Mouse (Mus musculus) midbrain, postnatal 0 days (tissue): ENCODE data around the gene Nat10. TPM values are rescaled to one million over a fixed set of nuclear protein-coding genes. Genes with fewer than 3 reads are reported as not detected.

Experiments
- ATAC-seq: fragments of 200-750 bp; cut with Nextera tagmentation; 2 replicates; pipeline ENCODE4 v1.8.0; 2017; ENCODE audit warnings: moderate number of reproducible peaks, mild to moderate bottlenecking, moderate TSS enrichment, moderate library complexity; ENCODE audit not compliant: low FRiP score
- DNase-seq: peaks from one replicate; pipeline ENCODE4 v3.0.0-alpha.2; 2015; ENCODE audit warnings: low spot score
- H3K27ac ChIP-seq: fragments of 300-500 bp; sonication (generic); 2 replicates; pipeline ENCODE4 v1.5.1; 2014; ENCODE audit warnings: low read depth, mild to moderate bottlenecking, low read length, mixed read lengths
- H3K27me3 ChIP-seq: fragments of 300-500 bp; sonication (generic); 2 replicates; pipeline ENCODE4 v1.6.1; 2014; ENCODE audit warnings: low read length, control low read depth, mixed read lengths; ENCODE audit not compliant: insufficient read depth
- H3K36me3 ChIP-seq: fragments of 300-500 bp; sonication (generic); 2 replicates; pipeline ENCODE4 v1.6.1; 2014; ENCODE audit warnings: low read length, control low read depth, mixed read lengths; ENCODE audit not compliant: insufficient read depth
- H3K4me1 ChIP-seq: fragments of 300-500 bp; sonication (generic); 2 replicates; pipeline ENCODE4 v1.6.1; 2014; ENCODE audit warnings: mild to moderate bottlenecking, control low read depth, antibody characterized with exemption, low read length, mixed read lengths; ENCODE audit not compliant: insufficient read depth
- H3K4me2 ChIP-seq: fragments of 300-500 bp; sonication (generic); 2 replicates; pipeline ENCODE4 v1.6.1; 2014; ENCODE audit warnings: low read depth, mild to moderate bottlenecking, low read length, mixed read lengths; ENCODE audit not compliant: poor library complexity, severe bottlenecking
- H3K4me3 ChIP-seq: fragments of 300-500 bp; sonication (generic); 2 replicates; pipeline ENCODE4 v1.5.1; 2014; ENCODE audit warnings: low read depth, mild to moderate bottlenecking, low read length, moderate library complexity
- H3K9ac ChIP-seq: fragments of 300-500 bp; sonication (generic); replicated peaks from 2 replicates; pipeline ENCODE4 v1.6.1; 2014; ENCODE audit warnings: mild to moderate bottlenecking, low read length, moderate library complexity, mixed read lengths; ENCODE audit not compliant: poor library complexity, severe bottlenecking
- H3K9me3 ChIP-seq: fragments of 300-500 bp; sonication (generic); 2 replicates; pipeline ENCODE4 v1.6.1; 2016; ENCODE audit warnings: low read length, control low read depth
- CTCF ChIP-seq: IDR thresholded peaks from 2 replicates; pipeline ENCODE4 v1.5.1; 2016; ENCODE audit warnings: antibody characterized with exemption, mild to moderate bottlenecking
- WGBS: fragments of 180-500 bp; shearing (Covaris S2); extraction: QIAGEN DNeasy Blood & Tissue Kit; methylation state at CpG from one replicate; pipeline ENCODE4 v1.1.7; 2014; 5-methylcytosine and 5-hydroxymethylcytosine counted together
- polyA plus RNA-seq: library from polyadenylated mRNA; unstranded; fragments of >200 nt; fragmentation: Nextera tagmentation; extraction: Ambion mirVana; gene quantifications from 2 replicates; pipeline ENCODE4 v1.2.1, GENCODE M21; 2015
- total RNA-seq: library from RNA; depleted of rRNA; stranded (reverse); fragments of >200 nt; gene quantifications from 2 replicates; pipeline ENCODE4 v1.2.3, GENCODE M21; 2014

Nat10 gene
- total and polyA plus RNA-seq, 2 experiments from 2014 or later, result 15.9 to 37.0 TPM

DNA sequence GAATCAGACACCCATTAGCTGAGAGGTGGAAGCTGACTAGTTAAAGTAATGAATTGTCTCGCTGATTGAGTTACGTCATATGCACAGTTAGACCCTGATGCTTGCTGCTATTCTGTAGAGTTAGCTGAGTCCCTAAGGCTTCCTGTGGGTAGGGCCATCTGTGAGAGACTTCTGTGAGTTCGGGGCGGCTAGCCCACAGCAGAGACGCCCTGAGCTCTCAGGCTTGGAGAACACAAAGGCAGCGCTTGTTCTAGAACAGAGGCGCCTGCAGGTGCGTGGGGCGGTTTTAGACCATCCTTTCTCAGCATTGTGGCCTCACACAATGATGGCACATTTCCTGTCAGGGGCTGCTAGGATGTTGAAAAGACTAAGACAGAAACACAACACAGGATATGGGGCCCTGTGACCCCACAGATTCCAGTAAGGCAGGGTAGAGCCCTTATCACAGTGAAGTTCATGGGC, 78.8 kb downstream of the Nat10 start:
- H3K4me1 ChIP-seq, result no peaks in the 10 kb centered on the region; the same call in 1 of the 2 replicates
- no peaks in the 10 kb centered on the region for H3K36me3 ChIP-seq
- H3K9ac ChIP-seq, result no peak overlapping the region
- no peak overlapping the region for H3K4me2 ChIP-seq
- no peak overlapping the region for H3K4me3 ChIP-seq
- no peaks in the 10 kb centered on the region for H3K9me3 ChIP-seq
- ATAC-seq (no peak), DNase-seq (no peak)
- no peaks in the 10 kb centered on the region for H3K27me3 ChIP-seq
- WGBS, result 79% methylated on average over 9 of the region's 9 CpGs
- no peak overlapping the region for H3K27ac ChIP-seq
- TF ChIP-seq CTCF, result no peak

DNA sequence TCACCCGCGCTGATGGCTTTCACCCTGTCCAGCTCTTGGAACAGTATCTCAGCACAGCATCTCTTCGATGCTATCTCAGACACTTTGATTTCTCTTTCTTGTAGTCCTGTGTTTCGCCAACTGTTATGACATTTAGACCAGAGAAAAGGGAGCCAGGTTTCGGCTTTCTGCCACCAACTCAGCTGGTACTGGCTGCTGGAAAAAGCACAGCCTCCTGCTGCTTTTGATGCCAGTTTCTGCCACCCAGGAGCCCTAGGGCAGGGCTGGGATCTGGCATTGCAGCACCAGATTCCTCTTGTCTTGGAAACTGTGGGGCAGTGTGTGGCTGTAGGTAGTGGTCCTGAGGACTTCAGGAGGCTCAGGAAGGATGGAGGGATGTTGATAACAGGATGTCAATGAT, 79.9 kb downstream of the Nat10 start:
- DNase-seq, result no peak
- no peak overlapping the region for H3K9ac ChIP-seq
- no peak for ATAC-seq
- no peak overlapping the region for H3K27ac ChIP-seq
- WGBS, result 81% methylated on average over 5 of the region's 5 CpGs
- no peaks in the 10 kb centered on the region for H3K36me3 ChIP-seq
- H3K9me3 ChIP-seq, result no peaks in the 10 kb centered on the region
- no peaks in the 10 kb centered on the region; the same call in 1 of the 2 replicates for H3K4me1 ChIP-seq
- no peak for TF ChIP-seq CTCF
- H3K4me3 ChIP-seq, result no peak overlapping the region
- H3K4me2 ChIP-seq, result no peak overlapping the region
- no peaks in the 10 kb centered on the region for H3K27me3 ChIP-seq

DNA sequence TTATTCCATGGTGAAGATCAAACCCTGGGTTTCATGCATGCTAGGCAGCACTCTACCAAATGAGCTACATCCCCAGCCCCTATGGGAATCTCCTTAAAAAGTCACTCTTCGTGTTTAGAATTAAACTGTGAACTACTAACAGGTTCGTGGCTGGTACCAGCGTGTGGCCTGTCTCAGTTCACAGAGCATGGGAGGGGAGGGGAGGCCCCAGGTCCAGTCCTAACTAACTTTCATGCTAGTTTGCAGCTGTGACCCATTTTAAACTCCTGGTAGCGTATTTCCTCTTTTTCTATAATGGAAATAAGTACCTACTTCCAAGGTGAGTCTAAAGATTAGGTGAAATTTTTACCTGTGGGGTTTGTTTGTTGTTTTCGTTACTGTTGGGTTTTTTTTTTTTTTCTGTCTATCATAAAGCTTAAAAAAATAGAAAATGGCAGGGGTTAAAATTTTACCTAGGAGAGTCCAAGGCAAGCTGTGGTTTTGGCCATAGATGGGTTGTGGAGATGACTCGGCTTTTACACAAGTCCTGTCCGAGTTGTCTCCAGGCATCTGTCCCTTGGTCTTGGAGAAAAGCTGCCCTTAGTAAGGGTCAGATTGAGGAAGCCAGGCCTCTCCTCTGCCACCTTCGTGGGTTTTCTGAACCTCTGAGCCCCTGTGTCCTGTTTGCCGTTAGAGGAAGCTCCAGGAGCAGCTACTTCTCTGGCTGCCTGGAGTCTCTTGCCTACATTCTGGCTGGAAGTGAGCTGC, 80.5 kb downstream of the Nat10 start:
- WGBS, result 78% methylated on average over 9 of the region's 9 CpGs
- TF ChIP-seq CTCF, result no peak

DNA sequence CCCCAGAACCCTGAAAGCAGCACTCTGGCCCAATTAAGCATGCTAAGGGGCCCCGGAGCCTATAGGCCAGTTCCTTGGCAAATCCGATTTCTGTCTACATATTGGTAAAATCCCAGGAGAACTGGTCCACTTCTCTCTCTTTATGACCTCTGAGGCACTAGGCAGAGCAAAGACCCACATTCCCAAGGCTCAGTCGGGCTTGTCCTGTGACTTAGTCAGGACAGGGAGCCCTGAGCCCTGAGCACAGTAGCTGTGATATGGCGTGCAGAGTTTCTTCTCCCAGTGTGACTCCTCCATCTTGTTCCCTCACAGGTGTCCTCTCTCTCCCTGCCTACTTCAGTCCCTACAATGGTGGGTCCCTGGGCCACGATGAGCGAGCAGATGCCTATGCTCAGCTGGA, 82.6 kb downstream of the Nat10 start:
- Histone ChIP-seq H3K27me3 (no peaks in the 10 kb centered on the region), H3K36me3 (no peaks in the 10 kb centered on the region), H3K4me3 (no peak overlapping the region), H3K27ac (no peak overlapping the region), H3K4me2 (no peak overlapping the region), H3K9me3 (no peaks in the 10 kb centered on the region), H3K9ac (no peak overlapping the region), H3K4me1 (no peaks in the 10 kb centered on the region; the same call in 1 of the 2 replicates)
- TF ChIP-seq CTCF, result no peak
- ATAC-seq, result no peak
- DNase-seq, result no peak
- WGBS, result 80% methylated on average over 6 of the region's 6 CpGs

More for the DNA sequence above, 80.5 kb downstream of the Nat10 start:
- Histone ChIP-seq H3K4me3 (no peak overlapping the region), H3K27ac (no peak overlapping the region), H3K9ac (no peak overlapping the region), H3K36me3 (no peaks in the 10 kb centered on the region), H3K4me2 (no peak overlapping the region), H3K27me3 (no peaks in the 10 kb centered on the region), H3K9me3 (no peaks in the 10 kb centered on the region), H3K4me1 (no peaks in the 10 kb centered on the region; the same call in 1 of the 2 replicates)
- DNase-seq, result no peak
- ATAC-seq, result no peak

DNA sequence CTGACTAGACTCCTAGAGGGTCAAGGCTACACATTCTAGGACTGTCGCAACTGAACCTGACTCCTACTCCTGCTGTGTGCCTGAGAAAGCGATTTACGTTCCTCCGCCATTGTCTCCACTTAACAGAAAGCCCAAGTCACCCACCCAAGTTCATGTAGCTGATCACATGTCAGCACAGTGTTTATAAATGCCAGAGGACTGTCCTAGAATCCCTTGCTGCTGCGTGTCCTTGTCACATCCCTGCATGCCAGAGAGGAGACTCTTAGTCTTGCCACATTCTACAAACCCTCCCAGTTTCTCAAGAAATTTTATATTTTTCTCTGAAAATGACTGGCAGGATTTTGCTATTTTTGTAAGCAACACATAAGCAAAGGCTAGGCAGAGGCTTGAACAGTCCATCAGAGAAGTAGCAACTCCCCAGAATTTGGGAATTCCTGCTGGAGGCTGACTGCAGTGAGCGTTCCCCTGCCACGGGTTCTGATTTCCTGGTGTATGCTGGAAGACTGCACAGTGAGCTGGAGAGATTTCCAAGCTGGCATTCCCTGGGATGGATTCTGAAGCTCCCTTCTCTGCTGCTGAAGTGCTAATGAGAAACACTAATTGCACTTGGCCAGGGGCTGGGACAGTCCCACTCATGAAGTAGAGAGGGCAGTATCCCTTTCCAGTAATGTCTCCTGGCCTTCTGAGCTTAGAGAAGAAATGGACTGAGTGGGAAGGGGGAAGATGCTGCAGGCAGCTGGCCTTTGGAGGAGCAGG, 83.3 kb downstream of the Nat10 start:
- Histone ChIP-seq H3K27ac (no peak overlapping the region), H3K4me3 (no peak overlapping the region), H3K4me2 (no peak overlapping the region), H3K9me3 (no peaks in the 10 kb centered on the region), H3K9ac (no peak overlapping the region), H3K4me1 (no peaks in the 10 kb centered on the region; the same call in 1 of the 2 replicates), H3K27me3 (no peaks in the 10 kb centered on the region), H3K36me3 (no peaks in the 10 kb centered on the region)
- no peak for DNase-seq
- no peak for TF ChIP-seq CTCF
- WGBS, result 70% methylated on average over 7 of the region's 7 CpGs
- ATAC-seq, result no peak

DNA sequence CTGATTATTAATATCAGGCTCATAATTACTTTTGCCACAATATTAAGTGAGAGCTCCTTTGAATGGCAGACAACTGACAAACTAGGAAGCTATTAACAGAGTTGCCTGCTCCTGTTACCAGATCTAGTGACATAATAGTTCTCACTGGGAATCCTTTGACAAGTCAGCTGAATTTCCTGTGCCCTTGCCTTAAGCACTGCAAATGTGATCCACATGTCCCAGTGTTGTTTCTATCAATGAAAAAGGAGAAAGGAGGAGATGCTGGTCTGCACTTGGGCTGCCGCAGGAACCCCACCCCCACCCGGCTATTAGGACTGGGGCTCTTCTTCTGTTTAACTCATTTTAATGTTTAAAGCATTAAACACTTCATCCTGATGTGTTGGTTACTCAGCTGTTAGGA, 84.3 kb downstream of the Nat10 start:
- Histone ChIP-seq H3K4me2 (no peak overlapping the region), H3K36me3 (no peaks in the 10 kb centered on the region), H3K27me3 (no peaks in the 10 kb centered on the region), H3K4me1 (no peaks in the 10 kb centered on the region), H3K27ac (no peak overlapping the region), H3K9ac (no peak overlapping the region), H3K9me3 (no peaks in the 10 kb centered on the region), H3K4me3 (no peak overlapping the region)
- ATAC-seq (no peak), DNase-seq (no peak)
- no peak for TF ChIP-seq CTCF
- WGBS, result 65% methylated on average over 2 of the region's 2 CpGs
